Mouse (Mus musculus) kidney, postnatal 0 days (tissue): ENCODE measurements around the gene R3hdm2. TPM values are rescaled to one million over a fixed set of nuclear protein-coding genes. Genes with fewer than 3 reads are reported as not detected.

Source experiments
- ATAC-seq: fragments of 200-750 bp; cut with Nextera tagmentation; replicated peaks from 2 replicates; pipeline ENCODE4 v1.8.0; 2017; ENCODE audit warnings: low read depth, moderate number of reproducible peaks, moderate TSS enrichment, moderate library complexity; ENCODE audit not compliant: low FRiP score
- DNase-seq: peaks from one replicate; pipeline ENCODE4 v3.0.0-alpha.2; 2016; ENCODE audit warnings: low spot score
- H3K27ac ChIP-seq: fragments of 300-500 bp; sonication (generic); 2 replicates; pipeline ENCODE4 v1.5.1; 2014; ENCODE audit warnings: mild to moderate bottlenecking
- H3K27me3 ChIP-seq: fragments of 300-500 bp; sonication (generic); 2 replicates; pipeline ENCODE4 v1.6.1; 2014; ENCODE audit warnings: low read length, mixed read lengths; ENCODE audit not compliant: insufficient read depth
- H3K36me3 ChIP-seq: fragments of 300-500 bp; sonication (generic); 2 replicates; pipeline ENCODE4 v1.6.1; 2014; ENCODE audit warnings: low read length, mixed read lengths; ENCODE audit not compliant: insufficient read depth
- H3K4me1 ChIP-seq: fragments of 300-500 bp; sonication (generic); replicated peaks from 2 replicates; pipeline ENCODE4 v1.6.1; 2014; ENCODE audit warnings: antibody characterized with exemption, low read length, mixed read lengths; ENCODE audit not compliant: insufficient read depth
- H3K4me2 ChIP-seq: fragments of 300-500 bp; sonication (generic); 2 replicates; pipeline ENCODE4 v1.6.1; 2014; ENCODE audit warnings: mild to moderate bottlenecking, low read length, moderate library complexity, mixed read lengths
- H3K4me3 ChIP-seq: fragments of 300-500 bp; sonication (generic); replicated peaks from 2 replicates; pipeline ENCODE4 v1.5.1; 2014; ENCODE audit warnings: low read depth, low read length
- H3K9ac ChIP-seq: fragments of 300-500 bp; sonication (generic); 2 replicates; pipeline ENCODE4 v1.6.1; 2014; ENCODE audit warnings: low read depth, low read length
- H3K9me3 ChIP-seq: fragments of 300-500 bp; sonication (generic); replicated peaks from 2 replicates; pipeline ENCODE4 v1.6.1; 2016; ENCODE audit warnings: low read length, inconsistent platforms, mixed read lengths
- CTCF ChIP-seq: IDR thresholded peaks from 2 replicates; pipeline ENCODE4 v1.5.1; 2016; ENCODE audit warnings: antibody characterized with exemption, low read depth, mild to moderate bottlenecking, moderate library complexity
- WGBS: fragments of 180-500 bp; shearing (Covaris S2); extraction: QIAGEN DNeasy Blood & Tissue Kit; methylation state at CpG from one replicate; pipeline ENCODE4 v1.1.7; 2014; 5-methylcytosine and 5-hydroxymethylcytosine counted together
- polyA plus RNA-seq: library from polyadenylated mRNA; unstranded; fragments of >200 nt; fragmentation: Nextera tagmentation; extraction: Ambion mirVana; gene quantifications from 2 replicates; pipeline ENCODE4 v1.2.1, GENCODE M21; 2015

Gene R3hdm2
- polyA plus RNA-seq, 1 experiment from 2014 or later = 34.4 TPM

DNA sequence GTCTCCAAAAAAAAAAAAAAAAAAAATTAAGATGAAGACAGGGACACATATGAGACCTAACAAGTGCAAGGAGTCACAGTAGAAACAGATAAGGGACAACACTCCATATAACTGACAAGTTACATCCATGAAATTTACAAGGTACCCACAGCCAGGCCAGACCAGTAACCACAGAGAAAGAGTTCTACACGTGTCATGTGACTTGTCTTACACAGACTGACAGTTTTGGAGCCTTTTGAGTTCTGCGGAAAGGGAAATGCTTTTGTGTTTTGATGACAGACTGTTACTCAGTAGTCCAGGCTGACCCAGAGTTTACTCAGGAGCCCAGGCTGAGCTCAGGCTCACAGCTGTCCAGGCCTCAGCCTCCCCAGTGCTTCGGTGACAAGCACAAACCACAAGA is 37.1 kb upstream of the R3hdm2 start:
- no peak for ATAC-seq
- Histone ChIP-seq H3K36me3 (no peaks in the 10 kb centered on the region), H3K4me3 (no peak overlapping the region), H3K27ac (no peak overlapping the region), H3K27me3 (0 out of 2 replicates have a peak, but pooled peaks cover 7% of the 10 kb centered on the region), H3K4me2 (no peak overlapping the region), H3K9ac (no peak overlapping the region), H3K4me1 (peaks cover 7% of the 10 kb centered on the region; the same call in 1 of the 2 replicates), H3K9me3 (no peaks in the 10 kb centered on the region)
- 55% methylated on average over 3 of the region's 3 CpGs for WGBS
- no peak for TF ChIP-seq CTCF
- DNase-seq = no peak

DNA sequence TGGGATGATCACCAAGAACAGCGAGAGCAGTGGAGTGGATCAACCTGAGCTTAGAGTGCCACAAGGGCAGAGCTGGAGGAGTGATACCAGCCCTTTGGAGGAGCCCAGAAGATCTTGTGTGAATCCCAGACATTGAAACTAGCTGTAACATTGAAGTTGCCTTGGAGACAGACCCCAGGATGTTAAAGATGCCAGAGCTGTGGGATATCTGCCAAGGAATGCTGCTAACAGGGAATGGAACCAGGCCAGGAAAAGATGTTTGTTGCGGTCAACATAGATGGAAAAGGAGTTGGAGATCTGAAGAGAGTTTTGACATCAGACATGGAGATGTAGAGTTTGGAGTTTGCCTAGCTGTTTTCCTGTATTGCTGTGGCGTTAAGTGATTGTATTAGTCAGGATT is 34.0 kb upstream of the R3hdm2 start:
- Histone ChIP-seq H3K9ac (no peak overlapping the region), H3K27ac (no peak overlapping the region), H3K36me3 (no peaks in the 10 kb centered on the region), H3K27me3 (no peaks in the 10 kb centered on the region), H3K4me3 (no peak overlapping the region), H3K4me2 (no peak overlapping the region), H3K9me3 (no peaks in the 10 kb centered on the region), H3K4me1 (no peaks in the 10 kb centered on the region)
- DNase-seq = no peak
- ATAC-seq = no peak
- TF ChIP-seq CTCF = no peak
- WGBS = 73% methylated on average over 3 of the region's 3 CpGs

DNA sequence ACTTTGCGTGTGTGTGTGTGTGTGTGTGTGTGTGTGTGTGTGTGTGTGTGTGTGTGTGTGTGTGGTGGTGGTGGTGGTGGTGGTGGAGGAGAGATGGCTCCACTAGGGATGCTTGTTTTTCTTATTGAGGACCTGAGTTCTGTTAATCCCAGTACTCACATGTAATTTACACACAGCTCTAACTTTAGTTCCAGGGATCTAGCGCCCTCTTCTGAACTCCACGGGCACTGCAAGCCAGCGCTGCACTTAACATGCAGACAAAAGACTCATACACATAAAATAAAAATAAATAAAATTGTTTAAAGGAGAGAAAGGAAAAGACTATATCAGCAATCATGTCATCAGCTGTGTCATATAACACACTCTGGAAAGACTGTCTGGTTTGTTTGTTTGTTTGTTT is 31.2 kb upstream of the R3hdm2 start:
- no peak for DNase-seq
- peak; percentile 19; the same call in 1 of the 2 replicates for TF ChIP-seq CTCF
- H3K9ac ChIP-seq = no peak overlapping the region
- no peaks in the 10 kb centered on the region for H3K9me3 ChIP-seq
- no peak overlapping the region for H3K4me2 ChIP-seq
- H3K27me3 ChIP-seq = no peaks in the 10 kb centered on the region
- H3K4me3 ChIP-seq = no peak overlapping the region
- WGBS = 62% methylated on average over 4 of the region's 4 CpGs
- no peak for ATAC-seq
- H3K4me1 ChIP-seq = no peaks in the 10 kb centered on the region
- H3K27ac ChIP-seq = no peak overlapping the region
- H3K36me3 ChIP-seq = no peaks in the 10 kb centered on the region

DNA sequence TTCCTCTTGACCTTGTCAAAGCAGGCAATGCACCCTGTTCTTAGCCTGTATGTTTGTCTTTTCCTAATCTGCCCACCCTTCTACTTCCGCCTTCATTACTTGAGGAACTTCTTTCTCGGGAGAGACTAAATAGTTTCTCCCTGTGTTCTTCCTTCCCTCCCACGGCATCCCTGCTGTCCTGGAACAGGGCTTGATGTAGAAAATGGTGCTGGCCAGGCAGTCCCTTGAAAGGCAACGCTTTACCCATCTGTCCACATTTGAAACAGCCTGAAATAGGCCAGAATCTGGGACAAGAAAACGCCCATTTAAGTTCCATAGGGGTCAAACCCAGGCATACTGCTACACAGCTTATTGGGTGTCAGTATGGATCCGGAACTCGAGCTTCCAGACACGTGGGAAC is 30.3 kb upstream of the R3hdm2 start:
- DNase-seq (no peak), ATAC-seq (no peak)
- Histone ChIP-seq H3K36me3 (no peaks in the 10 kb centered on the region), H3K27ac (no peak overlapping the region), H3K9me3 (no peaks in the 10 kb centered on the region), H3K27me3 (no peaks in the 10 kb centered on the region), H3K4me3 (no peak overlapping the region), H3K9ac (no peak overlapping the region), H3K4me1 (no peaks in the 10 kb centered on the region), H3K4me2 (no peak overlapping the region)
- TF ChIP-seq CTCF = no peak
- WGBS = 71% methylated on average over 8 of the region's 8 CpGs

DNA sequence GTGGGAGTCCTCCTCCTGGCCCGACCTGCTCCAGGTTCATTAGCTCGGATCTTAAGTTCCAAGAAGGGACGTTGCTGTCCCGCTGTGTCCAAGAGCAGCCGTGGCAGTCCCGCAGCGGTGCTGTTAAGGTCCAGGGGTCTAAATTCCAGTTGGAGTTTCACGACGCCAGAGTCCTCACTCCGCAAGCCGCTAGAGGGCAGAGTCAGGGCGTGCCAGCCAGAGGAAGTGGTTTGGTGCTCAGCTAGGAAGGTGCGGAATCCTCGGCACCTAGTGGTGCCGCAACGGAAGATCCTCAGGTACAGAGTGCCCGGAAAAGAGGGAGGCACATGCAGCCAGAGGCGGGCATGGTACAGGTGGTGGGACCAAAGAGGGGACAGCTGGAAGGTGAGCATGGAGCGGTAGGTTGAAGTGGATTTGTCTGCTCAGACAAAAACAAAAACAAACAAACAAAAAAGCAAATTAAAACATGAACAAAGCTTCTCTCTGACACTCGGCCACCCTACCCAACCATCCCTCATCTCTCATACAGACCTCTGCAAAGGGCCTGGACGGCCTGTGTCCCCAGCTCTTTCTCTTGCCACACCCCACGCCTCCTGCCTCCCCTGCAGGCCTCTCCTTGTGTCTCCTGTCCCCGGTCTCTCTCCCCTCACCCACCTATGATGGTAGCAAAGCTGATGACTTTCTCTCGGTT is 29.4 kb upstream of the R3hdm2 start:
- H3K36me3 ChIP-seq = no peaks in the 10 kb centered on the region
- peak overlapping the region; percentile 50 for H3K4me2 ChIP-seq
- H3K9me3 ChIP-seq = no peaks in the 10 kb centered on the region
- H3K4me1 ChIP-seq = no peaks in the 10 kb centered on the region
- WGBS = 12% methylated on average over 24 of the region's 24 CpGs
- DNase-seq (peak; percentile 89), ATAC-seq (peak; percentile 43; the same call in 1 of the 2 replicates)
- no peak overlapping the region for H3K27ac ChIP-seq
- H3K4me3 ChIP-seq = no peak overlapping the region
- 0 out of 2 replicates have a peak overlapping the region, but pooled peaks have one; percentile 20 for H3K9ac ChIP-seq
- no peaks in the 10 kb centered on the region for H3K27me3 ChIP-seq
- peak; percentile 92 for TF ChIP-seq CTCF

DNA sequence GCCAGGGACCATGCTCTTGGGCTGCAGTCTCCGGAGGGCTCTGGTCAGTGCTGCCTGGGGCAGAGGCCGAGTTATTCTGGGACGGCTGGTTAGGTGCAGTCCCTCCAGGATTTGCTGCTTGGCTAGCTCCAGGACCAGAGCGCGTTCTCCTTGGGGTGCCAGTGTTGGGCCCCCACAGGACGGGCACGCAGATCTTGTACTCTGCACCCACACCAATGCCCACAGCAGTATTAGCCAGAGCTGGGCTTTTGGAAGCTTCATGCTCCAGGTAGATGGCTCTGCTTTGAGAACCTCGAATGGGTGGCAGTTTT is 28.9 kb upstream of the R3hdm2 start:
- H3K9me3 ChIP-seq = no peaks in the 10 kb centered on the region
- no peaks in the 10 kb centered on the region for H3K27me3 ChIP-seq
- no peak for ATAC-seq
- no peak overlapping the region for H3K9ac ChIP-seq
- DNase-seq = no peak
- no peak overlapping the region for H3K27ac ChIP-seq
- H3K4me1 ChIP-seq = no peaks in the 10 kb centered on the region
- 77% methylated on average over 8 of the region's 8 CpGs for WGBS
- H3K4me2 ChIP-seq = no peak overlapping the region
- H3K4me3 ChIP-seq = no peak overlapping the region
- TF ChIP-seq CTCF = no peak
- H3K36me3 ChIP-seq = no peaks in the 10 kb centered on the region

DNA sequence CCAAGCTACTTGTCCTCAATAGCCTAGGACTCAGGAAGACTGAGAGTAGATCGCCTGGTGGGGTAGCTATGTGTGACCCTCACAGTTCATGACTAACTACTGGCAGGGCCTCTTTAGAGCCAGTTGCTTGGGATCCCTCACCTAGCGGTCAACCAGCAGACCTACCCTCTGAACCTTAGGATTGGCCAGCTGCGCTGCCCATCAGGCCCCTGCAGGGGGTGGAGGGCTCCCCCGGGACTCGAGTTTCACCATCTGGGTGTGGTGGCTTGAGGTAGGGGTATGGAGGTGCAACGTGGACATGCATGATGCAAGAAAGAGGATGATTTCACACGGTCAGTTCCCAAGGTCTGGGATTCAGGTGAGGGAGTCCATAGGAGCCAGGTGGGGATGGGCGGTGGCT is 28.4 kb upstream of the R3hdm2 start:
- Histone ChIP-seq H3K36me3 (no peaks in the 10 kb centered on the region), H3K4me3 (no peak overlapping the region), H3K9me3 (no peaks in the 10 kb centered on the region), H3K4me2 (no peak overlapping the region), H3K27me3 (no peaks in the 10 kb centered on the region), H3K27ac (no peak overlapping the region), H3K9ac (no peak overlapping the region), H3K4me1 (no peaks in the 10 kb centered on the region)
- 61% methylated on average over 8 of the region's 8 CpGs for WGBS
- no peak for DNase-seq
- no peak for ATAC-seq
- TF ChIP-seq CTCF = no peak
